Mouse (Mus musculus): ENCODE measurements around the gene Parva. TPM values are rescaled to one million over a fixed set of nuclear protein-coding genes. Genes with fewer than 3 reads are reported as not detected.
A peak's percentile ranks its signal among the peaks of the same experiment; 100 is the strongest.

Gene Parva
- total RNA-seq, 2 experiments from 2014 or later: not detected

- no peak for ATAC-seq (replicated peaks; ENCODE audit: poor library complexity)
Observed at GRCm38 (mm10) chr7:112471316-112471715, 44.0 kb downstream of the Parva start.

- no peak for ATAC-seq (replicated peaks; ENCODE audit: poor library complexity)
Observed at GRCm38 (mm10) chr7:112472024-112472707, 44.9 kb downstream of the Parva start.

DNA sequence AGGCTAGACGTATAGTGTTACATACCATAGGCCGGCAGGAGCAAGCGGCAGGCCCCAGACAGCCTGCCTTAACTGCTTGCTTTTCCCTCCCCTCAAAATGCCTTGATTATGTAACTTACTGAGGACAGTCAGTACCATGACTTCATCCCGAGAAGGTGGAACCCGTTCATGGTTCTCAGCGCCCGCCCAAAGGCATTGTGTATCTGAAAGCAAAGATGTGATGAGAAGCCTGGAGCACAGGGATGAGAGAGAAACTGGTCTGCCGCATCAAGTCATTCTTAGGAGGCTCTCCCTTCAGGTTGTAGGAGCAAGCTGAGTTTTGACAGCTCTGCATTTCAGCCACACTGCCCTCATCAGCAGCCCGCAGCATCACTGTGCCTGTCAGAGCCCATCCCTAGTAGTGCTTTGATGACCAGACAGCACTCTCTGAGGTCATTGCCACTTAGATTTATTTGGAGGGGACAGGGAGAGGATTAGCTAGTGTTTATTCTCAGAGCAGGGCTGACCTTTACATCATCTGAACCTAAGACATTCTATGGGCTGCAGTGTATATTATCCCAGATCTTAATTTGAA is 45.5 kb downstream of the Parva start:
- ATAC-seq (replicated peaks; ENCODE audit: poor library complexity): no peak

- no peak for ATAC-seq (replicated peaks; ENCODE audit: poor library complexity)
Observed at GRCm38 (mm10) chr7:112473649-112474435, 46.5 kb downstream of the Parva start.

- no peak for ATAC-seq (replicated peaks; ENCODE audit: poor library complexity)
Observed at GRCm38 (mm10) chr7:112479116-112479515, 51.8 kb downstream of the Parva start.

- no peak for ATAC-seq (replicated peaks; ENCODE audit: poor library complexity)
Observed at GRCm38 (mm10) chr7:112481031-112481430, 53.7 kb downstream of the Parva start.

DNA sequence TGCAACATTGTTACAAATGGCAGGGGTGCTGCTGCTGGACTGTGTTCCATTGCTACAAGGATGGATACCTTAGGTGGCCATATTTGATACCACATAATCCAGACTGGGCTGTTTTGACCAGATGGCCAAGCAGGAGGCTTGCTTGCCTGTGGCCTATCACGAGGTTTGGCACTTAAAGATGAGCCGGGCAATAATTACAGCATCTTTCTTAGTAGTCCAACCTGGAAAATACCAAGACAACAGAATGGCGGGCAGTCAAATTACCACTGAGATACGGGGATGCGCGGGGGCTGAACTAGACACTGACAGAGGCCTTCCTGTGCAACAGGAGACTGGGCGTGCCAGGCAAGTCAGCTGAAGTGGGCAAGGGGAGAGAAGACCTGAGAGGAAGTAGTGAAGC is 55.3 kb downstream of the Parva start:
- ATAC-seq (replicated peaks; ENCODE audit: poor library complexity): no peak

GRCm38 (mm10) chr7:112483382-112483781 is 56.1 kb downstream of the Parva start:
- ATAC-seq (replicated peaks; ENCODE audit: poor library complexity): no peak

GRCm38 (mm10) chr7:112490825-112491224 is 63.5 kb downstream of the Parva start:
- no peak for ATAC-seq (replicated peaks; ENCODE audit: poor library complexity)

- ATAC-seq (replicated peaks; ENCODE audit: poor library complexity): no peak
Observed at GRCm38 (mm10) chr7:112491737-112492136, 64.4 kb downstream of the Parva start.

DNA sequence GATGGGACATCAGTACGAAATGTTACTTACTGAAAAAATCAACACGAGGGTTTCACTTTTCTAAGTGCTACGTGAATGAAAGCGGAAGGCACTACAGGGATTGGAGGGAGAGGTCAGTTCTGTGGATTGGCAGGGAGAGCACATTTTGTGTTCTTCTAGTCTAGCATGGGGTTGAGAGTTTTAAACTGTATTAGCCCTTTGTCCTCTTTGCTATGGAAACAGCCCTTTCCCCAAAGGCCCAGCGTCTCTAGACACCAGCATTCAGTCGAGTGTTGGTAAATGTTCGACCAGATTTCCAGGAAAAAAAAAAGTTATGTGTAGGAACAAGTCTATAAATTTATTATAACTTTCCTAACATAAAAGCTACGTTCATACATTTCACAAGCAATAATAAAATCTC is 68.6 kb downstream of the Parva start:
- ATAC-seq (replicated peaks; ENCODE audit: poor library complexity): no peak

DNA sequence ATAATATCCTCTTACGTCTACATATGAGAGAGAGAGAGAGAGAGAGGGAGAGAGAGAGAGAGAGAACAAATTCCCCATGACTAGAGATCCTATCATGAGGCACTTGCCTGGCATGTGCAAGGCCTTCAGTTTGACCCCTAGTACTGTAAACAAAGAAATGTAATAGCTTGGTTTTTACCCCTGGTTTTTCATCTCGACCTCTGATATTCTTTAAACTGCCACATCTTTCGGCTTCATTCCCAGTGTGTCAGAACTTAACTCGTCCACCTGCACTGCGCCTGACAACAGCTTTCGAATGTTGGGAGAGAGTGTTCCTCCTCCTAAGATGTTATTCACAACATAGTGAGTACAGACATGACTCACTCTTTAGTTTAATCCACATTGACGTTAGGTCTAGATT is 69.6 kb downstream of the Parva start:
- ATAC-seq (replicated peaks; ENCODE audit: poor library complexity): no peak

DNA sequence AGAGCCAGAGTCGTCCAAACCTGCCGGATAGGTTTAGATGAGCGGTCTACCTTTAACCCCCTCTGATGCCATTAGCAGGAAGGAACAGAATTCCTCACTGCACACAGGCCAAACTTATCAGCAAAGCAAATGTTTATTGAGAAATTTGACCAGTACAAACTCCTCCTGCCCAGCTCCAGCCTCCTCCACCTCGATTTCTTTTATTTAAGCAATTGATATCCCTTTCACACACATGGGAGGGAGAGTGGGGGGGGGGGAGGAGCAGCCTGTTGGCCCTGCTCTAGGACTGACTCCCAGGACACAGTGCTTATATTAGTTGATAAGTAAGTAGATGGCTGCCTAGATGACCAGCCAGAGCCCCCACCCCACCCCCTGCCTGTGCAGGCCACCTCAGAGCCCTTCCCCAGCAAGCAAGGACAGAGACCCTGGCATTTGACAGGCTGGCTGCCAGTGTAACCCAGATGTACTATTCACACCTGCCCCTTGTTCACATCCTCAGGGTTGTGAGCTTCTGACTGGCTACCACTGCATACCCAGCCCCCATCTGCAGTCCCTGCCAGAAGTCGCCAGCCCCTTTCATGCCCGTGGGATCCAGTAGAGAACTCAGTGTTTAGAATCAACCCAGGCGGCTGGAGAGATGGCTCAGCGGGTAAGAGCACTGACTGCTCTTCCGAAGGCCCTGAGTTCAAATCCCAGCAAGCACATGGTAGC is 71.4 kb downstream of the Parva start:
- ATAC-seq (replicated peaks; ENCODE audit: poor library complexity): no peak

- no peak for ATAC-seq (replicated peaks; ENCODE audit: poor library complexity)
Observed at GRCm38 (mm10) chr7:112499453-112500133, 72.3 kb downstream of the Parva start.

- ATAC-seq (replicated peaks; ENCODE audit: poor library complexity): no peak
Observed at GRCm38 (mm10) chr7:112500134-112500490, 72.8 kb downstream of the Parva start.

DNA sequence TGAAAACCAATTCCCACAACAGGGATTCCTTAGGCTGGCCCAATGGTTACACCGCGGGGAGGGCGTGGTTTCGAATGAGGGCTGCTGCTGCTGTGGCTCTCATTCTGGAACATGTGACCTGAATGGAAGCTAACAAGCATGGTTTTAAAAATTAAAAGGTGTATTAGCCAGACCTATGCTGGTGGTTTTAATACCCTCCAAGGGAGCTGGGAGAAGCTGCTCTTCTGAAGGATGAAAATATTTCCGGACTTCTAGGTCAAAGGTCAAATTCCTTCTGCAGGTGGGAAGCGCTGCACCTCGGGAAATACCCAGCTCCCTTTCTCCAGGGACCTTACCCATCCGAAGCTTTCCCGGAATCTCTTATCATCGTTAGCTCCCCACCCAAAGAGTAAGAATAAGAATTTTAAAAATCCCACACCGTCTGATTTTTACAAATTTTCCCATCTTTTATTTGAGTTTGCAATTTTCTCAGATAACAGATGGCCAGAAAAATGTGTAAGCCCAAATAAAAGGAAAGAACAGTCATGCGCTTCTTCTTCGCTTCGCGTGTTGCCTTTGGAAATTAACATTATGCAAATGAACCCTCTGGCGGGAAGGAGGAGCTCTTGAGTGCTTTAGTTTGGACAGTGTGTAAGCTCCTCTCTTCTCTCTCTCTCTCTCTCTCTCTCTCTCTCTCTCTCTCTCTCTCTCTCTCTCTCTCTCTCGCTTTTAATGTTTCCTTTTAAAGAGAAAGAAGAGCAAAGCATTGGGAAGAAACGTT is 74.9 kb downstream of the Parva start:
- no peak for ATAC-seq (replicated peaks; ENCODE audit: poor library complexity)

DNA sequence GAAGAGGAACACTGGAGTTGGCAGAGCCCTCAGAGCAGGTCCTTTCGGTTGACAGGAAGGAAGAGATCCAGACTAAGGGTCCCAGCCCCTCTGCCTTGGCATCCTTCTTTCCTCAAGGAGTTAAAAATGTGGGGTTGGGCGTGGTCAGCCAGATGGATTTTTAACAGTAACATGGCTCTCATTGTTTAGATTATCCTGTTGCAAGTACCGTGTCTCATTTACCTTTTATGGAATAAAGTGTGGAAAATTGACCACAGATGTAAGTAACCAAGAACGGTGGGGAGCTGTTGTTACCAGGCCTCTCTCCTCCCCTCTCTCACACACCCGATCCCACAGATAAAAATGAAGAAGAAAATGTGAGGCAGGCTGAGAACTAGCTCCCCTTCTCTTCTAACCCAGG is 75.5 kb downstream of the Parva start:
- ATAC-seq (replicated peaks; ENCODE audit: poor library complexity): no peak

DNA sequence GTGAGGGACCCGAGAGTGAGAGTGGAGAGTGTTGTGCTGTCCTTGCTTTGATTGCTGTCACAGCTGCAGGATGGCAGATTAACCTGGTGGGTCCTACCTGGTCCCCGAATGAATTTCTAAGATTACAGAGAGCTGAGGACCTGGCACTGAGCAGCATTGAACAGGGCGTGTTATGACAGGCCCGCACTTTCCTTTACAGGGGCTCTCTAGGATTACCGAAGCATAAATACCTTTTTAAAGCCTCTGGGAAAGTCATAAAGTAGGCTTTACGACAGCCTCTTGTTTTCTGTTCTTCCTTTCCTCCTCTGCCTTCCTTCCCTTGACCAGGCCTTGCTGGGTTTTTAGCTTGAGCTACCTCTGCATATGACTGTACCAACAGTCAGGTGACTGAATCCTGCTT is 76.1 kb downstream of the Parva start:
- no peak for ATAC-seq (replicated peaks; ENCODE audit: poor library complexity)

DNA sequence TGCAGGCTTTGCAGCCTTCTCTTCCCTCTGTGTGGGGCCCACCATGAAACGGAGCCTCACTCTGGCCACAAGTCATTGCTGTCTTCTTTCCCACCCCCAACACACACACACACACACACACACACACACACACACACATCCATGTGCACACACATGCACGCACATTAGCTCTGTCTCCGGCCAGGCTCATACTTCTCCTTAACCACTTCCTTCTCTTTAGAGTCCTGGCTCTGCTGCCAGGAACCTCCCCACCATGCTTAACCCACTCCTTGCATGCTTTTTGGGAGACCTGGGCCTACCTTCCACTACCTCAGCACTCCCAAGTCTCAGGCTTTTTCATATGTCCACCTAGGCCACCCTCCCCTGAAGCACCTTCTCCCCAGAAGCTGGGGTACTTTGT is 76.6 kb downstream of the Parva start:
- ATAC-seq (replicated peaks; ENCODE audit: poor library complexity): peak; percentile 78

- no peak for ATAC-seq (replicated peaks; ENCODE audit: poor library complexity)
Observed at GRCm38 (mm10) chr7:112509107-112509506, 81.8 kb downstream of the Parva start.

Measured in megakaryocyte progenitor cell, adult 5-6 weeks (primary cell).